Mouse (Mus musculus): Measurements from ENCODE around the gene Tspan15. TPM values are rescaled to one million over a fixed set of nuclear protein-coding genes. Genes with fewer than 3 reads are reported as not detected.

The Tspan15 gene
- polyA plus RNA-seq, 1 experiment from 2014 or later: 21.1 TPM

DNA sequence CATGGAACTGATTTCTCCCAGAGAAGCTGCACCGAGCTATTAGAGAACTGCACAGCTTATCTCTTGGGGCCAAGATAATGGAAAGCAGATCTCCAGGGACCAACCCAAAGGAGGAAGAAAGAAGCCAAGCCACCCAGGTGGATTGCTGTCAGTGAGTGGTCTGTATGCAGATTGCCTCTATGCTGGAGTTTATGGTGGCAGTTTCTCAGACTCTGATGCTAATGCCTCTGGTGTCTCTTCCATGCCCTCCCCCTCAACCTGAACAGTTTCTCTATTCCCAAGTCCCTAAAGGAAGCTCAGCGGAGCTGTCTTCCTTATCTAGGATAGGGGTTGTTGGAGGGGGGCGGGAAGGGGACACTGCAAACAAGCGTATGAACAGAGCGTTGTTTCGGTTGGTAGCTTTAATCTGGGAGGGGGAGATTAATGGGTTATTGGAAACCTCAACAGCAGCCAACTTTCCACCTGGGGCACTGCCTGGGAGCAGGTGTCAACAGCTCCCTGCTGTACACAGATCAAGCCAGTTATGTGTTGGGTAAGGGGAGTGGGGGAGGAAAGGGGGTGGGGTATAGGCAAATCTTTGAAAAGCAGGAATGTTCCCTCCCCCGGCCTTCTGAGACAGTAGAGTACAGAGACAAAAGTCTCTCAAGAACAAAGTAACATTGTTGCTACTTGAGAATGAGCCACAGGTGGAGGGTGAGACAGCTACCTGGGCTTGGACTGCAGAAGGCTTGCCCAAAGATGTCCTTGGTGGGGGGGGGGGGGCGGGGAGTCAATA, 95.2 kb downstream of the Tspan15 start:
- Histone ChIP-seq H3K9me3 (no peaks in the 10 kb centered on the region), H3K4me1 (peaks cover 18% of the 10 kb centered on the region), H3K4me3 (no peak overlapping the region), H3K27ac (no peak overlapping the region), H3K36me3 (replicated peaks) (no peaks in the 10 kb centered on the region), H3K9ac (no peak overlapping the region), H3K4me2 (no peak overlapping the region), H3K27me3 (replicated peaks) (peaks cover 66% of the 10 kb centered on the region)
- no peak for ATAC-seq (replicated peaks)
- 4% methylated on average over 8 of the region's 8 CpGs for WGBS

Small RNA genes within 50 kb of the gene (microRNA-seq; reads per million reads assigned to microRNA genes)
- 0.74 reads per million for gene Mir7662

Other genes starting within 250 kb of the Tspan15 start
- 0.13 and 0.19 TPM in 2 replicates for gene Neurog3, start 98.2 kb downstream of the Tspan15 start, polyA plus RNA-seq (2015; fragmentation: Nextera tagmentation; extraction: Ambion mirVana)
- gene Fam241b, start 87.3 kb downstream of the Tspan15 start, polyA plus RNA-seq (2015; fragmentation: Nextera tagmentation; extraction: Ambion mirVana): 194 and 204 TPM in 2 replicates
- not detected in 2 replicates for gene Tacr2, start 21.2 kb upstream of the Tspan15 start, polyA plus RNA-seq (2015; fragmentation: Nextera tagmentation; extraction: Ambion mirVana)
- 126 and 135 TPM in 2 replicates for gene Hk1, start 148.7 kb upstream of the Tspan15 start, polyA plus RNA-seq (2015; fragmentation: Nextera tagmentation; extraction: Ambion mirVana)
- 0.27 and 0.35 TPM in 2 replicates for gene Hkdc1, start 191.2 kb upstream of the Tspan15 start, polyA plus RNA-seq (2015; fragmentation: Nextera tagmentation; extraction: Ambion mirVana)
- 1.2 and 1.5 TPM in 2 replicates for gene 4930507D05Rik, start 218.2 kb upstream of the Tspan15 start, polyA plus RNA-seq (2015; fragmentation: Nextera tagmentation; extraction: Ambion mirVana)
- gene Supv3l1, start 218.5 kb upstream of the Tspan15 start, polyA plus RNA-seq (2015; fragmentation: Nextera tagmentation; extraction: Ambion mirVana): 19.8 and 21.1 TPM in 2 replicates